Mouse (Mus musculus): ENCODE results near the gene C530008M17Rik. TPM values are rescaled to one million over a fixed set of nuclear protein-coding genes. Genes with fewer than 3 reads are reported as not detected.
A peak's percentile ranks its signal among the peaks of the same experiment; 100 is the strongest.

C530008M17Rik gene
- polyA plus RNA-seq, 1 experiment from 2014 or later, result 53.4 TPM

DNA sequence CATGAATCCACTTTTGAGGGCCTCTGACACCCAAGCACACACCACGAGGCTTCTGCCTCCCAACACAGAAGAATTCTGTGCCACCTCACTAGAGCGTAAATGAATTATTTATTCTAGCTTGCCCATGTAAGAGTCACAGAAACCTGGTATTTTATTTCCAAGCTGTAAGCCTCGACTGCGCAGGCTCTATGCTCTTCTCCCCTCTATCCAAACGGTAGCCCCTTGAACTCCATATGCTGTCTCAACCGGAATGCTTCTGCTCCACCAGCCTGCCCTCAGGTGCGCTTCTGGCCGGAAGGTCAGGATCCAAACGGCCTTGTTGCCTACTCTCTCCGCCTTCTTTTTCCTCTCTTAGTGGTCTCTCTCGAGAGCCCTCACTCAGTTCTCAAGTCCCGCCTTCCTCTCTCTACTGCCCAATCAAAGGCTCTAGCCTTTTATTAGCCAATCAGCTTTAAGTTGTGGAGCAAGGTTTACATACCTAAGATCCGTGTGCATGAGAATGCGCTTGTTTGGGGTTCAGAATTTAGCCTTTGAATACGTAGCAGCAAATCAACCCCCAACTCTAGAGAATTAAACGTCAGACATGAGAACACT lies 212.5 kb downstream of the C530008M17Rik start:
- no peak overlapping the region for H3K4me3 ChIP-seq (ENCODE audit: low read length)
- H3K9ac ChIP-seq (ENCODE audit: low read depth, low read length), result no peak overlapping the region
- no peaks in the 10 kb centered on the region for H3K9me3 ChIP-seq (ENCODE audit: control insufficient read depth, low read length)
- peaks cover 16% of the 10 kb centered on the region for H3K36me3 ChIP-seq (ENCODE audit: control insufficient read depth, insufficient read depth, low read length)
- no peak overlapping the region for H3K27ac ChIP-seq (ENCODE audit: low read depth, low read length)
- H3K4me2 ChIP-seq (ENCODE audit: low read length), result peak overlapping the region; percentile 36
- WGBS, result 23% methylated on average over 16 of the region's 16 CpGs
- no peaks in the 10 kb centered on the region for H3K4me1 ChIP-seq (ENCODE audit: control insufficient read depth, insufficient read depth, low read depth, low read length)
- ATAC-seq, result peak; percentile 86
- no peaks in the 10 kb centered on the region for H3K27me3 ChIP-seq (replicated peaks; ENCODE audit: control insufficient read depth, insufficient read depth, low read length)

DNA sequence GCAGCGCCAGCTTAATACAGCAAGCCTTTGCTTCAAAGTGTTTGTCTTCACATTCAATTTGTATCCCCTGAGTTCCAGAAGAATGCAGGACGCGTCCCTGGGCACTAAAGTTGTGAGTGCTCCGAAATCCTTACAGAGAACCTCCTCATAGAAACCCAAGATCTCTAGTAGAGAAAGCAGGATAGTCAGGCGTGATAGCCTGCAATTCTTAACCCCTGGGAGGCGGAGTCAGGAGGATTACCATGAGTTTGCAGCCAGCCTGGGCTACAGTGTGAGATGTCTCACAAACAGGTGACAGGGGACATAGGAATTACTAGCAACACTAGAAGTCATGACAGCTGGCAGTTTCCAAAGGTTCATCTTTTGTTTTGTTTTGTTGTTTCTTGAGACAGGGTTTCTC lies 213.2 kb downstream of the C530008M17Rik start:
- H3K9me3 ChIP-seq (ENCODE audit: control insufficient read depth, low read length), result no peaks in the 10 kb centered on the region
- no peaks in the 10 kb centered on the region for H3K4me1 ChIP-seq (ENCODE audit: control insufficient read depth, insufficient read depth, low read depth, low read length)
- peaks cover 16% of the 10 kb centered on the region for H3K36me3 ChIP-seq (ENCODE audit: control insufficient read depth, insufficient read depth, low read length)
- no peak overlapping the region for H3K4me3 ChIP-seq (ENCODE audit: low read length)
- H3K27ac ChIP-seq (ENCODE audit: low read depth, low read length), result no peak overlapping the region
- ATAC-seq, result no peak
- H3K9ac ChIP-seq (ENCODE audit: low read depth, low read length), result no peak overlapping the region
- 58% methylated on average over 6 of the region's 6 CpGs for WGBS
- H3K27me3 ChIP-seq (replicated peaks; ENCODE audit: control insufficient read depth, insufficient read depth, low read length), result no peaks in the 10 kb centered on the region
- peak overlapping the region; percentile 36 for H3K4me2 ChIP-seq (ENCODE audit: low read length)

DNA sequence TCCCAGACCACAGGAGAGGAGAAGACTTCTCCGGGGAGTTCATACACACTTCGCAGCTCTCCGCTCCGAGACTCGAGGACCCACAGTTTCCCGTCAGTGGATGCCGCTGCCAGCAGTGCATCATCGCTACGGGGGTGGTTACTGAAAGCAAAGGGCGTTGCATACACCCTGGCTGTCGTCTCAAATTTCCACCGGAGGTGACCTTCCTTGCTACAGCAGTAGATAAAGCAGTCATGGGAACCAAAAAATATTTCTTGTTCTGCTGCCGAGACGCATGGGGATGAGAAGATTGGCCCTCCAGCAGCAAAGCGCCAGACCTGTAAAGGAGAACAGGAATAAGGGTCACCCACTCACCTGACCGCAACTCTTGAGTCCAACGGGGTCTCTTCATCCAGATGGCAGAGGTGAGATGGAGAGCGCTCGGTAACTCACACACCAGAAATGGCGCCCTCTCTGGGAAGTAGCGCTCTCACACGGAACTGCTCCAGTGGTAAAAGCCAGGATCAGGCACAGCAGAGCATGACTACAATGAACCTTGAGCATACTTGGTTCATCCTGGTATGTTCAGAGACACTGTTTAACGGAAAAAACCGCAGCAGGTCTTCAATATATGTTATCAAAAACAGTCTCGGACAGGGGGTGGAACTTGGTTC lies 219.9 kb downstream of the C530008M17Rik start:
- Histone ChIP-seq H3K27ac (ENCODE audit: low read depth, low read length) (no peak overlapping the region), H3K9ac (ENCODE audit: low read depth, low read length) (no peak overlapping the region), H3K4me3 (ENCODE audit: low read length) (no peak overlapping the region), H3K4me2 (ENCODE audit: low read length) (no peak overlapping the region), H3K27me3 (replicated peaks; ENCODE audit: control insufficient read depth, insufficient read depth, low read length) (no peaks in the 10 kb centered on the region), H3K9me3 (ENCODE audit: control insufficient read depth, low read length) (no peaks in the 10 kb centered on the region), H3K36me3 (ENCODE audit: control insufficient read depth, insufficient read depth, low read length) (peaks cover 12% of the 10 kb centered on the region), H3K4me1 (ENCODE audit: control insufficient read depth, insufficient read depth, low read depth, low read length) (no peaks in the 10 kb centered on the region)
- ATAC-seq, result no peak
- 90% methylated on average over 25 of the region's 25 CpGs for WGBS

DNA sequence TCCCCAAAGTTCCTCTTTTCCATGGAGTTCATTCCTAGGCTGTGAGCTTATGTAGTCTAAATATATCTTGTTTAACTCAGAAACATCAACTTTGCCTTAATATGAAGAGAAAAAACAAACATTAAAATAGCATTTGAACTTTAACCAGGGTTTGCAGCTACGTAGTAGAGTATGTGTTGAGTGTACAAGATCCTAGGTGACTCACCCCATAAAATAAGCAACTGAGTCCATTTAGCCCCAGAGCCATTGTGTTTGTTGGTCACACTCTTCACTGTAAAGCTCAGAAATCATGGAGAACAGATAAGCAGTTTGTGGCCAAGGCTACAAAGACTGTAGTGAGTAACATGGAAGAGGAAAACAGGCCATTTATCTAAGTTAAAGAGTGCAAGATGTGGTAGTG lies 227.8 kb downstream of the C530008M17Rik start:
- no peak overlapping the region for H3K4me3 ChIP-seq (ENCODE audit: low read length)
- peaks cover 16% of the 10 kb centered on the region for H3K36me3 ChIP-seq (ENCODE audit: control insufficient read depth, insufficient read depth, low read length)
- 93% methylated on average over 1 of the region's 1 CpGs for WGBS
- no peaks in the 10 kb centered on the region for H3K27me3 ChIP-seq (replicated peaks; ENCODE audit: control insufficient read depth, insufficient read depth, low read length)
- no peaks in the 10 kb centered on the region for H3K4me1 ChIP-seq (ENCODE audit: control insufficient read depth, insufficient read depth, low read depth, low read length)
- no peak for ATAC-seq
- H3K9me3 ChIP-seq (ENCODE audit: control insufficient read depth, low read length), result no peaks in the 10 kb centered on the region
- H3K4me2 ChIP-seq (ENCODE audit: low read length), result no peak overlapping the region
- H3K27ac ChIP-seq (ENCODE audit: low read depth, low read length), result no peak overlapping the region
- H3K9ac ChIP-seq (ENCODE audit: low read depth, low read length), result no peak overlapping the region

DNA sequence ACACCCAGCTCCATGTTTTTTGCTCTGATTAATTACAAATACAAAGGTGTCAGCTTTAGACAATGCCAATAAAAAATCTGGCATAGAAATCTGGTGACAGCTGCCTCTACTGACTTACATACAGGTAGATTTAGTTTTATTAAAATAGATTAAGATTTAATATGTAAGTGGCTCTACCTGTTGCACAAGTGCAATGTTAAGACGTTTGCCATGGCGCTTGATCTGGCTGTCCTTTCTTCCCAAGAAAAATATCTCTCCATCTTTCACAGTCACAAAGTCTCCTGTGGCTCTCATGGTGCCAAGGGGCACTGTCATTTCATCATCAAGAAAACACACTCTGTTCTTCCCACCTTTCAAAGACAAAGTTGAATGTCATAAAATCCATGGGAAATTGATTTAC lies 230.7 kb downstream of the C530008M17Rik start:
- no peaks in the 10 kb centered on the region for H3K9me3 ChIP-seq (ENCODE audit: control insufficient read depth, low read length)
- H3K4me2 ChIP-seq (ENCODE audit: low read length), result no peak overlapping the region
- ATAC-seq, result no peak
- WGBS, result 97% methylated on average over 2 of the region's 2 CpGs
- no peaks in the 10 kb centered on the region for H3K4me1 ChIP-seq (ENCODE audit: control insufficient read depth, insufficient read depth, low read depth, low read length)
- H3K36me3 ChIP-seq (ENCODE audit: control insufficient read depth, insufficient read depth, low read length), result peaks cover 16% of the 10 kb centered on the region
- H3K9ac ChIP-seq (ENCODE audit: low read depth, low read length), result no peak overlapping the region
- no peaks in the 10 kb centered on the region for H3K27me3 ChIP-seq (replicated peaks; ENCODE audit: control insufficient read depth, insufficient read depth, low read length)
- H3K4me3 ChIP-seq (ENCODE audit: low read length), result no peak overlapping the region
- no peak overlapping the region for H3K27ac ChIP-seq (ENCODE audit: low read depth, low read length)

DNA sequence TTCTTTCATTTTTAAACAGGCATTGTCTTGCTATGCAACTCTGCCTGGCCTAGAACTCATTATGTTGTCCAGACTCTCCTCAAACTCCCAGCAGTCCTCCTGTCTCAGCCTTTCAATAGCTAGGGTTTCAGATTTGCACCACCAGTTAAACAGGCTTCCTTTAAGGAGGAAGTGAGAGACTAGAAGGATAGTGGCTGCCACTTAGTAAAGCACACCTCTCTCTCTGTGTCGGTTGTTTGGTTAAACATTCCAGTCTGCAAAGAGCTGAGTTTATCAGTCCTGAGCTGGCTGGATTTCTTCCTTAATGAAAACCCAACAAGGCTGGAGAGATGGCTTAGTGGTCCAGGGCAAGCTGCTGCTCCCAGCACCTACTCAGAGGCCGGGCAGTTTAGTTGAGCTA lies 236.3 kb downstream of the C530008M17Rik start:
- peaks cover 2% of the 10 kb centered on the region; the same call in 1 of the 2 replicates for H3K36me3 ChIP-seq (ENCODE audit: control insufficient read depth, insufficient read depth, low read length)
- no peaks in the 10 kb centered on the region for H3K9me3 ChIP-seq (ENCODE audit: control insufficient read depth, low read length)
- no peak overlapping the region for H3K9ac ChIP-seq (ENCODE audit: low read depth, low read length)
- no peak for ATAC-seq
- 93% methylated on average over 2 of the region's 2 CpGs for WGBS
- no peak overlapping the region for H3K27ac ChIP-seq (ENCODE audit: low read depth, low read length)
- H3K4me2 ChIP-seq (ENCODE audit: low read length), result no peak overlapping the region
- H3K4me1 ChIP-seq (ENCODE audit: control insufficient read depth, insufficient read depth, low read depth, low read length), result no peaks in the 10 kb centered on the region
- H3K27me3 ChIP-seq (replicated peaks; ENCODE audit: control insufficient read depth, insufficient read depth, low read length), result no peaks in the 10 kb centered on the region
- H3K4me3 ChIP-seq (ENCODE audit: low read length), result no peak overlapping the region

DNA sequence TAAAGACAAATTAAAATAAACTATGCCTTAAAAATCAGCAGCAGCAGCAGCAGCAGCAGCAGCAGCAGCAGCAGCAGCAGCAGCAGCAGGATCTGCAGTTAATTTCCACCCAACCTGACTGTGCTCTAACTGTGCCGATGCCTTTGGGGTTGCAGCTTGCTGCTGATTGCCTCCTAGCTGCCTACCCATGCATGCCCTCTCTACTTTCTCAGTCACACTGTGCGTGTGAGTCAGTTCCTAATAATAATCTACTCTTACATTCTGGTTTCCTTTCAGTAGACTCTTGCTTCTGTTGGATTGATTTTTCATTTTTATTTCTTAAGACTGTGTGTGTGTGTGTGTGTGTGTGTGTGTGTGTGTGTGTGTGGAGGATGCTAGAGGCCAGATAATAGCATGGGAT lies 236.8 kb downstream of the C530008M17Rik start:
- no peaks in the 10 kb centered on the region for H3K9me3 ChIP-seq (ENCODE audit: control insufficient read depth, low read length)
- no peak for ATAC-seq
- WGBS, result 84% methylated on average over 2 of the region's 2 CpGs
- H3K27me3 ChIP-seq (replicated peaks; ENCODE audit: control insufficient read depth, insufficient read depth, low read length), result no peaks in the 10 kb centered on the region
- no peak overlapping the region for H3K27ac ChIP-seq (ENCODE audit: low read depth, low read length)
- no peaks in the 10 kb centered on the region for H3K4me1 ChIP-seq (ENCODE audit: control insufficient read depth, insufficient read depth, low read depth, low read length)
- no peak overlapping the region for H3K4me3 ChIP-seq (ENCODE audit: low read length)
- peaks cover 2% of the 10 kb centered on the region; the same call in 1 of the 2 replicates for H3K36me3 ChIP-seq (ENCODE audit: control insufficient read depth, insufficient read depth, low read length)
- H3K9ac ChIP-seq (ENCODE audit: low read depth, low read length), result no peak overlapping the region
- H3K4me2 ChIP-seq (ENCODE audit: low read length), result no peak overlapping the region

DNA sequence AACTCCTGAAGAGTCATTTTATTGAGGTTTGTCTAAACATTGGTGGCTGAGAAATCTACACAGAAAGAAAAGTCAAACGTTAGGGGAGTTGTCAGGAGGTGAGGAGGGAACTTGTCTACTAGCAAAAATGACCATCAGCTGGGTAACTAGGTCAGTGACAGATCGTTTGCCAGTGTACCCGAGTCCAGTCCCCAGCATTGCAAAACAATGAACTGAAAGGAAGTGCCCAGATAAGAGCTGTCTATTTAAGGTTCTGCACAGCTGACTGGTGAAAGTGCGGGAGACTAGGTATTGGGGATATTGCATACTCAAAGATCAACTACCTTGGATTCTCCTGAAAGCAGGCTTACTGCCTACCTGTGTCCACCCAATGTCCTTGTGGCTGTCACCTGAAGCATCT lies 245.8 kb downstream of the C530008M17Rik start:
- Histone ChIP-seq H3K4me2 (ENCODE audit: low read length) (no peak overlapping the region), H3K4me3 (ENCODE audit: low read length) (no peak overlapping the region), H3K9me3 (ENCODE audit: control insufficient read depth, low read length) (no peaks in the 10 kb centered on the region), H3K9ac (ENCODE audit: low read depth, low read length) (no peak overlapping the region), H3K27me3 (replicated peaks; ENCODE audit: control insufficient read depth, insufficient read depth, low read length) (no peaks in the 10 kb centered on the region), H3K27ac (ENCODE audit: low read depth, low read length) (no peak overlapping the region), H3K36me3 (ENCODE audit: control insufficient read depth, insufficient read depth, low read length) (peaks cover 3% of the 10 kb centered on the region; the same call in 1 of the 2 replicates), H3K4me1 (ENCODE audit: control insufficient read depth, insufficient read depth, low read depth, low read length) (peaks cover 7% of the 10 kb centered on the region; the same call in 1 of the 2 replicates)
- WGBS, result 84% methylated on average over 4 of the region's 4 CpGs
- ATAC-seq, result no peak

DNA sequence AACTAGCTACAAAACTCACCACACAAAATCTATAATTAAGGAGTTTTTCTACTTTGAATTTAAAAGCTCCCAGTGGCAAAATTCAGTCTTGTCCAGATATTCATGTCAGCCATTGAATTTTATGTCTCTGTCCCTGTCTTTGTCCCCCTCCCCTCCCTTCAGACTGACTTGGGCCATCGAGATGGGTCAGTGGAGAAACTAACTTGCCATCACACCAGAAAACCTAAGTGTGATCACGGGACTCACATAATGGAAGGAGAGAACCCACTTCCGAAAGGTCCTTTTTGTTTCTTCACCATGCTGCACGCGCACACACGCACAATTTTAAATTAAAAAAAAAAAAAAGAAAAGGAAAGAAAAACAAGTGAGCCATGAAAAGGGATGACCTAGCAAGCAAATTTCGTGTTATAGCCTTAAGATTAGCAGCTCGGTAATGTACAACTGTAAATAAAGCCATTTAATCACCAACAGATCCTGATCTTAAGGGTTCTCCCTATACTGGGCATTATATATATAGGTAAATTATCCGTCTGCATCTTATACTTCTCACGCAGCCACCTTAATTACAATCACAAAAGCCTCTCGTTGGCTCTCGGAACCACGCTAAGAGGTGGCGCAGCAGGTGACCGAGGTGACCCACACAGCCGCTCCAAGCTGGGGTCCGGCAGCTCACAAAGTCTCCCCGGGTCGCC lies 248.5 kb downstream of the C530008M17Rik start:
- Histone ChIP-seq H3K9ac (ENCODE audit: low read depth, low read length) (peak overlapping the region; percentile 83), H3K36me3 (ENCODE audit: control insufficient read depth, insufficient read depth, low read length) (peaks cover 3% of the 10 kb centered on the region; the same call in 1 of the 2 replicates), H3K27me3 (replicated peaks; ENCODE audit: control insufficient read depth, insufficient read depth, low read length) (no peaks in the 10 kb centered on the region), H3K4me3 (ENCODE audit: low read length) (peak overlapping the region; percentile 72), H3K9me3 (ENCODE audit: control insufficient read depth, low read length) (no peaks in the 10 kb centered on the region), H3K4me2 (ENCODE audit: low read length) (peak overlapping the region; percentile 56), H3K27ac (ENCODE audit: low read depth, low read length) (peak overlapping the region; percentile 82), H3K4me1 (ENCODE audit: control insufficient read depth, insufficient read depth, low read depth, low read length) (peaks cover 7% of the 10 kb centered on the region; the same call in 1 of the 2 replicates)
- 1% methylated on average over 19 of the region's 19 CpGs for WGBS
- ATAC-seq, result peak; percentile 76
